In genomic region chr2:118659077-118659476, GRCm38 (mm10) we compare ENCODE assay signal across 8 mouse cellular contexts. TPM values are rescaled to one million over a fixed set of nuclear protein-coding genes. Genes with fewer than 3 reads are reported as not detected.
DNase-seq lines count a peak whose midpoint lies in the region; ATAC-seq and TF ChIP-seq lines count a peak whose summit lies in the region.

No protein-coding gene starts in this region.

- ATAC-seq in hematopoietic stem cell, adult 5-6 weeks (replicated peaks in 1 of 2; ENCODE audit: insufficient read depth in 1 of 2, low FRiP score in 2 of 2, low TSS enrichment in 1 of 2, low read depth in 1 of 2, poor library complexity in 2 of 2, severe bottlenecking in 2 of 2) = peak; percentile 13 to 29; a peak in 3 of 4 replicates

- in situ Hi-C loops in ES-E14 (cut with MboI; ENCODE audit: low sequenced_read_pairs in 2 of 2, unreplicated experiment in 2 of 2) = no loop called here

- H3K4me1 ChIP-seq in ES-E14 (ENCODE audit: control insufficient read depth in 2 of 2, insufficient read depth in 2 of 2, low read length in 2 of 2, poor library complexity in 1 of 2) = peaks cover 12 to 37% of the 10 kb centered on the region in 2 experiments

- no peaks in the 10 kb centered on the region for H3K36me3 ChIP-seq in ES-E14 (ENCODE audit: control insufficient read depth, insufficient read depth, low read length, poor library complexity, severe bottlenecking)

- H3K27ac ChIP-seq in ES-E14 (ENCODE audit: insufficient read depth, low read depth, low read length, poor library complexity, severe bottlenecking) = peak overlapping the region; percentile 52; the same call in 1 of the 2 replicates

- DNase-seq in layer of hippocampus, adult 9-11 months = peak; percentile 56
- no peak for DNase-seq in layer of hippocampus, adult 9-10 months (ENCODE audit: low spot score)
- no peak for DNase-seq in ES-E14 (ENCODE audit: low read depth, low spot score)
- peak; percentile 96 for DNase-seq in c-Kit-positive CD71-positive TER-119-negative erythroid progenitor cells, embryonic 14.5 days (ENCODE audit: low read depth)
- DNase-seq in lung, postnatal 4 days = peak; percentile 55 to 60
- DNase-seq in cerebellum, adult 9-10 months = no peak
- DNase-seq in frontal cortex, postnatal 25 days (ENCODE audit: low spot score in 2 of 2) = no peak

- H3K9ac ChIP-seq in ES-E14 (ENCODE audit: insufficient read depth, low read depth, low read length, poor library complexity, severe bottlenecking) = no peak overlapping the region; the same call in 1 of the 2 replicates

- no peaks in the 10 kb centered on the region for H3K9me3 ChIP-seq in ES-E14 (ENCODE audit: control insufficient read depth, insufficient read depth, low read depth, low read length)

- H3K4me3 ChIP-seq in ES-E14 (ENCODE audit: insufficient read depth in 1 of 2, low read depth in 1 of 2, low read length in 2 of 2, poor library complexity in 1 of 2, severe bottlenecking in 1 of 2) = 0 out of 4 replicates have a peak overlapping the region, but pooled peaks of 1 of the 2 experiments have one; percentile 9

TF ChIP-seq in ES-E14, 5 proteins besides CTCF, POLR2A, EP300 and RAD21:
- TF ChIP-seq HCFC1 (IDR thresholded peaks at IDR 0.05; ENCODE audit: borderline replicate concordance, insufficient read depth, low read length) (no peak), MAFK (IDR thresholded peaks at IDR 0.05; ENCODE audit: insufficient read depth, low read depth, low read length) (peak; percentile 96)

RNA-seq across cellular contexts. Expression of gene Pak6, which starts 4.0 kb away (rescaled TPM):
- total RNA-seq in ES-E14 (2012; rRNA removed) = 0.85 and 3.1 TPM in 2 replicates
- 0.94 TPM in 1 of 2 replicates, not detected in the other for total RNA-seq in hematopoietic stem cell, adult 5-6 weeks (2017)

RNA-seq across cellular contexts. Expression of gene Ankrd63, which starts 44.7 kb away (rescaled TPM):
- total RNA-seq in ES-E14 (2012; rRNA removed) = 0.05 TPM in 1 of 2 replicates, not detected in the other
- total RNA-seq in hematopoietic stem cell, adult 5-6 weeks (2017) = 1.9 and 2.3 TPM in 2 replicates

Comparison
In these comparisons a context has a peak if more than half of its experiments do, and no peak if none do; other contexts are left out.
1. DNase-seq: peak in layer of hippocampus, adult 9-11 months (single experiment), c-Kit-positive CD71-positive TER-119-negative erythroid progenitor cells, embryonic 14.5 days (single experiment) and lung, postnatal 4 days (2 of 2); none in layer of hippocampus, adult 9-10 months (single experiment), ES-E14 (single experiment), cerebellum, adult 9-10 months (single experiment) and frontal cortex, postnatal 25 days (0 of 2).